Mouse (Mus musculus) stomach, embryonic 14.5 days (tissue): ENCODE results near the gene Peg3. TPM values are rescaled to one million over a fixed set of nuclear protein-coding genes. Genes with fewer than 3 reads are reported as not detected.

ENCODE experiments used
- ATAC-seq: fragments of 200-750 bp; cut with Nextera tagmentation; 2 replicates; pipeline ENCODE4 v1.8.0; 2017; ENCODE audit warnings: low read depth, moderate TSS enrichment; ENCODE audit not compliant: insufficient number of reproducible peaks, insufficient read depth, low FRiP score
- H3K27ac ChIP-seq: fragments of 300-500 bp; sonication (generic); 2 replicates; pipeline ENCODE4 v1.5.1; 2014; ENCODE audit warnings: mild to moderate bottlenecking, low read length, moderate library complexity, mixed read lengths
- H3K27me3 ChIP-seq: fragments of 300-500 bp; sonication (generic); 2 replicates; pipeline ENCODE4 v1.6.1; 2014; ENCODE audit warnings: low read length, control low read depth, mixed read lengths; ENCODE audit not compliant: control insufficient read depth, insufficient read depth
- H3K36me3 ChIP-seq: fragments of 300-500 bp; sonication (generic); 2 replicates; pipeline ENCODE4 v1.6.1; 2014; ENCODE audit warnings: mild to moderate bottlenecking, control low read depth, low read length, moderate library complexity, mixed read lengths; ENCODE audit not compliant: control insufficient read depth, insufficient read depth
- H3K4me1 ChIP-seq: fragments of 300-500 bp; sonication (generic); 2 replicates; pipeline ENCODE4 v1.6.1; 2014; ENCODE audit warnings: low read length, control low read depth, mixed read lengths; ENCODE audit not compliant: control insufficient read depth, insufficient read depth
- H3K4me2 ChIP-seq: fragments of 300-500 bp; sonication (generic); replicated peaks from 2 replicates; pipeline ENCODE4 v1.6.1; 2014; ENCODE audit warnings: low read depth, low read length, control low read depth
- H3K4me3 ChIP-seq: fragments of 300-500 bp; sonication (generic); 2 replicates; pipeline ENCODE4 v1.5.1; 2014; ENCODE audit warnings: low read depth, low read length, control low read depth
- H3K9ac ChIP-seq: fragments of 300-500 bp; sonication (generic); replicated peaks from 2 replicates; pipeline ENCODE4 v1.6.1; 2014; ENCODE audit warnings: low read depth, mild to moderate bottlenecking, control low read depth, low read length, moderate library complexity, mixed read lengths
- H3K9me3 ChIP-seq: fragments of 300-500 bp; sonication (generic); 2 replicates; pipeline ENCODE4 v1.6.1; 2016; ENCODE audit warnings: low read depth, low read length, control low read depth; ENCODE audit not compliant: control insufficient read depth
- WGBS: fragments of 180-500 bp; shearing (Covaris S2); extraction: QIAGEN DNeasy Blood & Tissue Kit; methylation state at CpG from one replicate; pipeline ENCODE4 v1.1.7; 2014; 5-methylcytosine and 5-hydroxymethylcytosine counted together
- polyA plus RNA-seq: library from polyadenylated mRNA; unstranded; fragments of >200 nt; fragmentation: Nextera tagmentation; extraction: Ambion mirVana; gene quantifications from 2 replicates; pipeline ENCODE4 v1.2.1, GENCODE M21; 2014

Peg3 gene
- polyA plus RNA-seq, 1 experiment from 2014 or later: 210 TPM

- H3K9ac ChIP-seq: no peak overlapping the region
- no peak for ATAC-seq
- no peaks in the 10 kb centered on the region for H3K36me3 ChIP-seq
- no peak overlapping the region for H3K4me2 ChIP-seq
- no peak overlapping the region for H3K4me3 ChIP-seq
- H3K4me1 ChIP-seq: no peaks in the 10 kb centered on the region
- H3K9me3 ChIP-seq: no peaks in the 10 kb centered on the region
- no peaks in the 10 kb centered on the region for H3K27me3 ChIP-seq
- H3K27ac ChIP-seq: no peak overlapping the region
- WGBS: 68% methylated on average over 3 of the region's 3 CpGs
Observed at GRCm38 (mm10) chr7:6699230-6699629, 31.0 kb downstream of the Peg3 start.

GRCm38 (mm10) chr7:6696241-6697045, 33.8 kb downstream of the Peg3 start, which contains the start of gene Zim1:
Gene Zim1, minus strand, starts transcription at chr7:6696450.
- Histone ChIP-seq H3K4me3 (peak within 1 kb of the TSS; percentile 44), H3K4me1 (no peaks in the 10 kb centered on the region), H3K27me3 (no peaks in the 10 kb centered on the region), H3K9ac (peak within 1 kb of the TSS; percentile 6; the same call in 1 of the 2 replicates), H3K9me3 (no peaks in the 10 kb centered on the region), H3K36me3 (no peaks in the 10 kb centered on the region), H3K27ac (no peak within 1 kb of the TSS), H3K4me2 (peak within 1 kb of the TSS; percentile 67)
- 9% methylated on average over 32 of the region's 32 CpGs for WGBS
- peak; percentile 99 for ATAC-seq

- H3K9ac ChIP-seq: no peak overlapping the region
- H3K27me3 ChIP-seq: no peaks in the 10 kb centered on the region
- no peaks in the 10 kb centered on the region; the same call in 1 of the 2 replicates for H3K36me3 ChIP-seq
- no peaks in the 10 kb centered on the region for H3K9me3 ChIP-seq
- WGBS: 92% methylated on average over 6 of the region's 6 CpGs
- H3K4me1 ChIP-seq: no peaks in the 10 kb centered on the region
- no peak overlapping the region for H3K27ac ChIP-seq
- no peak overlapping the region for H3K4me2 ChIP-seq
- no peak overlapping the region for H3K4me3 ChIP-seq
- no peak for ATAC-seq
Observed at GRCm38 (mm10) chr7:6685511-6685910, 44.7 kb downstream of the Peg3 start.

GRCm38 (mm10) chr7:6666726-6667125, 63.5 kb downstream of the Peg3 start:
- Histone ChIP-seq H3K9ac (no peak overlapping the region), H3K27ac (no peak overlapping the region), H3K4me3 (no peak overlapping the region), H3K36me3 (no peaks in the 10 kb centered on the region), H3K27me3 (no peaks in the 10 kb centered on the region), H3K9me3 (no peaks in the 10 kb centered on the region), H3K4me1 (no peaks in the 10 kb centered on the region), H3K4me2 (no peak overlapping the region)
- ATAC-seq: no peak
- 70% methylated on average over 3 of the region's 3 CpGs for WGBS

- H3K9ac ChIP-seq: no peak overlapping the region
- no peaks in the 10 kb centered on the region for H3K27me3 ChIP-seq
- H3K4me3 ChIP-seq: no peak overlapping the region
- H3K9me3 ChIP-seq: no peaks in the 10 kb centered on the region
- H3K36me3 ChIP-seq: no peaks in the 10 kb centered on the region
- H3K27ac ChIP-seq: no peak overlapping the region
- no peak overlapping the region for H3K4me2 ChIP-seq
- 58% methylated on average over 7 of the region's 7 CpGs for WGBS
- no peaks in the 10 kb centered on the region for H3K4me1 ChIP-seq
- no peak for ATAC-seq
Observed at GRCm38 (mm10) chr7:6663430-6663829, 66.8 kb downstream of the Peg3 start.

- Histone ChIP-seq H3K4me3 (no peak overlapping the region), H3K27me3 (no peaks in the 10 kb centered on the region), H3K9ac (no peak overlapping the region), H3K9me3 (no peaks in the 10 kb centered on the region), H3K27ac (no peak overlapping the region), H3K4me2 (no peak overlapping the region), H3K36me3 (no peaks in the 10 kb centered on the region), H3K4me1 (no peaks in the 10 kb centered on the region)
- WGBS: 22% methylated on average over 2 of the region's 2 CpGs
- no peak for ATAC-seq
Observed at GRCm38 (mm10) chr7:6659605-6660004, 70.6 kb downstream of the Peg3 start.

- WGBS: 91% methylated on average over 7 of the region's 7 CpGs
- no peaks in the 10 kb centered on the region for H3K36me3 ChIP-seq
- H3K27ac ChIP-seq: no peak overlapping the region
- no peaks in the 10 kb centered on the region for H3K4me1 ChIP-seq
- H3K4me2 ChIP-seq: no peak overlapping the region
- H3K9ac ChIP-seq: no peak overlapping the region
- H3K4me3 ChIP-seq: no peak overlapping the region
- no peaks in the 10 kb centered on the region for H3K27me3 ChIP-seq
- ATAC-seq: no peak
- no peaks in the 10 kb centered on the region for H3K9me3 ChIP-seq
Observed at GRCm38 (mm10) chr7:6658606-6659005, 71.6 kb downstream of the Peg3 start.
